Mouse (Mus musculus) ovary, postnatal 14 days (tissue): ENCODE measurements around the gene Kif12.
A peak's percentile ranks its signal among the peaks of the same experiment; 100 is the strongest.

ENCODE experiments used
- DNase-seq: peaks from one replicate; pipeline ENCODE4 v3.0.0; 2022; ENCODE audit warnings: low spot score

Gene Kif12

DNA sequence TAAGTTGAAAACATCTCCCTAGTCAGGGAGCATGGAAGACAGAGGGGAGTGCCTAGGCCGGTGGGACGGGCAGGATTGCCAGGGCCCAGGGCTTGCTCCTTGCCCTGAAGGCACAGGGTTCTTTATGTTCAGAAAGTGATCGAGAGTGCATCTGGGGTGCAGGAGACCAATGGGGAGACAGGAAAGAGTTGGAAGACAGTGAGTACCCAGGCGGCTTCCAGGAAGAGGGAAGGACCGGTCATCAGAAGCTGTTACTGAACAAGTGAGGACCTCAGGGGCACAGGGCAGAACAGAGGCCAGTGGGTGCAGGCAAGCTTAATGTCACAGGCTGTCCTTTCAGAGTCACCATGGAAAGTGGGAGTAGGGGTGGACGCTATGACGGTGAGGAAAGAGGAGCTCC lies 13.7 kb downstream of the Kif12 start:
- DNase-seq, result no peak

DNA sequence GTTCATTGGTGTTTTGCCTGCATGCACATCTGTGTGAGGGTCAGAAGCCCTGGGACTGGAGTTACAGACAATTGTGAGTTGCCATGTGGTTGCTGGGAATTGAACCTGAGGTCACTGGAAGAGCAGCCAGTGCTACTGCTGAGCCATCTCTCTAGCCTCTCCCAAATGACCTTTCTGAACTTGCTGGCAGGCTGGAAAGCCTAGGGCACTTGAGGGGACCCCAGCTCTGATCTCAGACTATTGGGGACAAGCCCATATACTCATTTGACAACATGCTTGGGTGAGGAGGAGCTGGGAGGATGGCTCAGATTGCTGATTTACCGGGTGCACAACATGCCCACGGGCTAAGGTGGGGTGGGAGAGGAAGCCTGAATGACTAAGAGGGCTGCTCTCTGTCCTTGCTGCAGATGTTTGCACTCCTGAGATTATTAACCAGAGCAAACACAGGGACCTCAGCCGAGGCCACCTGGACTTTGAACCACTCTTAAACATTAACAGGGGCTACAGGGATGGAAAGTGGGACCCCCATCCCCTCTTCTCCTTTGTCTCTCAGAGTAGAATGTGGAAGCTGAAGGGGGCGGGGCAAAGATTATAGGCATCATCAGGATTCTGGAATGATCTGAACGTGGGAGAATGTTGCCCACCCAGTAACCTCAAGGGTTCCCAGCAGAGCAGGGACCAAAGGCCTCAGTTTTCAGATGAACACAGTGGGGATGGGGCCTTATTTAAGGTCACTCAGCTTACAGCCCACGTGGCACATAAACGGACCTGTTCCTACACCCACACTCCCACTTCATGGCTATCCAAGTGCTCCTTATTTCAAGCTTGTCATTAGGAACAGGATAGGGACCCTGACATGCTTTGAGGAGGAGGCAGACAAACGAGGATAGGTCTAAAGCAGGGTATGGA lies 15.0 kb downstream of the Kif12 start:
- DNase-seq, result no peak

GRCm38 (mm10) chr4:63155596-63155995 lies 16.3 kb downstream of the Kif12 start:
- DNase-seq, result no peak

DNA sequence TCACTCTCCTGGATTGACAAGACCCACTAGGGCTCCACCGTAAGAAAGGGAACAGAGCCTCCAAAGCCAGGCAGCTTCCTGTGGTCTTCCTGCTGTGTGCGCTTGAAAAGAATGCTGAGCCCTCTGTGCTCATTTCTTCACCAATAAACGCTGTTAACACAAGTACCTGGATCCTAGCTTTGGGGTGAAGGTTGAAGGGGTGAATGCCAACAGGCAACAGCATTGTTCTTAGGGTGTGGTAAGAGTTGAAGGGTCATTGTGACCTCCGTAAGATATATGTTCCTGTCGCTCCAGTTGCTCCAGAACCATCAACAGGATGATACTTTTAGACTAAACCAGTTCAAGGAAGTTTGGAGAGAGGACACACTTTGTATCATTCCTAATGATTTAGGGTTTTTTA lies 17.2 kb downstream of the Kif12 start, which contains the start of gene Ambp:
TSS of gene Ambp (minus strand) at position 101 of the 400 bp plus-strand sequence.
- no peak for DNase-seq

- no peak for DNase-seq
These were observed 17.9 kb downstream of the Kif12 start for GRCm38 (mm10) chr4:63154028-63154427.

- DNase-seq, result no peak
These were observed 20.8 kb downstream of the Kif12 start for GRCm38 (mm10) chr4:63151127-63151526.

- DNase-seq, result no peak
These were observed 24.7 kb downstream of the Kif12 start for GRCm38 (mm10) chr4:63147268-63147667.

DNA sequence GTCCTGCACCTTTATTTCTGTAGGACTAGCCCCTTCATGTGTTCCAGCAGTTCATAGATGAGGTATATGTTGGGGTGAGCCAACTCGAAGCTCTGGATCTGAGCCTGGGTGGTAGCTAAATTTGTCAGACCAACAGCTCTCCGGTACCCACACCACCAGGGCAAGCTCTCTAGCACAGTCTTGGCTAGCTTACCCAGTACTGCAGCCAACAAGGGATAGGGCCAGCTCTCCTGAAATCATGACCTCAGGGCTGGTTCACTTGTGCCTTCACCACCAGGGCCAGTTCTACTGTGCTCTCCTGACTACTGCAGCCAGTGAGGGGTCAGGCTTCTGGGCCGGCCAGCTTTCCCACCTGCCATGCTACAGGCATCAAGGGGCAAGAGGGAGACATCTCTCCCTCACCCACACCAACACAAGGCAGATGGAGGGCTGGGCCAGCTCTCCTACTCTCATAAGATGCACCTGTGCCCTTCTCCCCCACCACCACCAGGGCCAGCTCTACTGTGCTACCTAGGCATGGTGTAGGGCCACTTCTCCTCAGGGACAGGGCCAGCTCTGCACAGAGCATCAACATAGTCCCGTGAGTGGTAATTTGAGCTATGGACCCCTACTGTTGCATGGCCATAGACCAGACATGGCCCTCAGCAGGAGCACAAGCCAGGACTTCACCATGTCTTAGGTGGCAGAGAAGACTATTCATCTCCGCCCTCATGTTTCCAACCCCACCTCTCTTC lies 41.9 kb downstream of the Kif12 start:
- no peak for DNase-seq

DNA sequence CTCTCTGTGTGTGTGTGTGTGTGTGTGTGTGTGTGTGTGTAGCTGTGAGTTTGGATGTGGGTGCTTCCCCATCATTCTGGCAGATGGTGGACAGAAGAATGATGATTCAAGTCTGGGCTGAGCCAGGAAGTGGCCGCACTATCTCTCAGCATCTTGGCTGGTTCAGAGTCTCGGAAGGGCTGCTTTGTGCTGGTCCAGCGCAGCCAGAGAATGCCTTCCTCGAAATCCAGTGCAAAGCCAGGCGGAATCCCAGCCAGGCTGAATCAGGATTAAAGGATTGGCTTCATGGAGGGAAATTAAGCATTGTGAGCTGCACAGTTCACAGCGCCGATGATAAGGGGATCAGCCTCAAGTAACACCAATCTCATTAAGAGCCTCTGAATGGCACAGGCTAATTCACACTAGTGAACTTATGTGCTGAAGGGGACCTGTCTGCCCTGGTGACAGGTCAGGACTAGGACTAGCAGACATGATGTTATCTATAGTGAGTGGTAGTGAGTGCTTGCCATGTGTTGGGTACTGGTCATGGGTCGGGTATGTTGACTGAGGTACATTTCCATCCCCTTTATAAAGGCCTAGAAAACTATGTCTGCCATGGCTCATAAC lies 47.0 kb downstream of the Kif12 start:
- DNase-seq, result no peak

DNA sequence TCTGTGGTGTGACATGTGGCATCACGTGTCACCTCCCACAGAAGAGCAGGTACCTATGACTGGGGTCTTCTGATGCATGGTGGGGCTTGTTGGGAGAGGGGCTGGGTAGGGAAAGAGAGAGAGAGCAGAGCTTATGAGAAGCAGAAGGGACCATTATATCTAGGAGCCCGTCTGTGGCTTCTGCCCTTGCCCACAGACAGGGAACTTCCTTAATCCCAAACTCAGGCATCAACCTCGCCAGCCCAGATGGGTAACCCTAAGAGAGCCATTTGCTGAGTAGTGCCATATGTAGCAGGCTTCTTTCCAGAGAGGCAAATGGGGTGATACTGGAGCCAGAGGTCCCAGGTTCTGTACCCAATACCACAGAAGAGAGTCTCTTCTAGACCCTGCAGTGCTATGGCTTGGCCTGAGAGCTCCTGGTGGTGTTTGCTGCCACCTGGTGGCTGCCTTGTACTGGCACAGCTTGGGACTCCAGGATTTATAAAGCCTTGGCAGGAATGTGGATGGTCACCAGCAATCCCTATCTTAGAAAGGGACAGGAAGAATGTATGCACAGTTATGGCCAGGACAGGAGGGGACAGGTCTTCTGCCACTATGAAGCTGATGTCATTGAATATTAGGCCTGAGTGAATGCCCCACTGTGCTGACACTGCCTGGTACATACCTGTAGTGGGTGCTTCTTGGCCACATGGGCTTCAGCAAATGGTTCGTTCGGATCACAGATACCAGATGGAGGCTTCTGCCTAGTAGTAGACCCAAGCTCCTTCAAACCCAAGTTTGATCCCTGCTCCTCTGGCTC lies 53.1 kb downstream of the Kif12 start:
- DNase-seq, result peak; percentile 71
